In genomic region chr2:101580428-101580827, GRCm38 (mm10) we compare ENCODE assay signal across 28 mouse cellular contexts. TPM values are rescaled to one million over a fixed set of nuclear protein-coding genes. Genes with fewer than 3 reads are reported as not detected.
DNase-seq lines count a peak whose midpoint lies in the region; ATAC-seq lines count a peak whose summit lies in the region.
"Had no signal": no experiment of that assay in that cellular context is flagged by ENCODE, and none has a peak within 500 bp of the region (broad histone marks: within the 10 kb centered on the region; RNA-seq: fewer than 3 reads in every experiment).

No protein-coding gene starts in this region.

- 54% methylated on average over 1 of the region's 1 CpGs for WGBS in embryonic facial prominence, embryonic 14.5 days
- 65% methylated on average over 1 of the region's 1 CpGs for WGBS in embryonic facial prominence, embryonic 10.5 days

- H3K27me3 ChIP-seq in embryonic facial prominence, embryonic 14.5 days (replicated peaks; ENCODE audit: control insufficient read depth, insufficient read depth, low read length), result no peaks in the 10 kb centered on the region
- no peaks in the 10 kb centered on the region for H3K27me3 ChIP-seq in embryonic facial prominence, embryonic 10.5 days (replicated peaks; ENCODE audit: low read depth, poor library complexity, severe bottlenecking)
- H3K27me3 ChIP-seq: embryonic facial prominence, embryonic 12.5 days; hindbrain, embryonic 12.5 days; Patski had no signal

- H3K36me3 ChIP-seq in embryonic facial prominence, embryonic 14.5 days (ENCODE audit: control insufficient read depth, insufficient read depth, low read length), result no peaks in the 10 kb centered on the region
- H3K36me3 ChIP-seq in embryonic facial prominence, embryonic 10.5 days (replicated peaks), result 0 out of 2 replicates have a peak, but pooled peaks cover 3% of the 10 kb centered on the region
- H3K36me3 ChIP-seq: embryonic facial prominence, embryonic 12.5 days; heart, embryonic 10.5 days had no signal

- no peaks in the 10 kb centered on the region for H3K4me1 ChIP-seq in embryonic facial prominence, embryonic 14.5 days (ENCODE audit: control insufficient read depth, insufficient read depth, low read length)
- H3K4me1 ChIP-seq in embryonic facial prominence, embryonic 10.5 days, result peaks cover 12% of the 10 kb centered on the region
- H3K4me1 ChIP-seq: embryonic facial prominence, embryonic 12.5 days; heart, embryonic 10.5 days; hindbrain, embryonic 12.5 days had no signal

- no peak overlapping the region for H3K27ac ChIP-seq in embryonic facial prominence, embryonic 14.5 days (replicated peaks; ENCODE audit: low read depth, low read length)
- H3K27ac ChIP-seq in embryonic facial prominence, embryonic 10.5 days (replicated peaks), result no peak overlapping the region
- H3K27ac ChIP-seq: embryonic facial prominence, embryonic 12.5 days; heart, embryonic 10.5 days; hindbrain, embryonic 12.5 days had no signal

- no peak overlapping the region for H3K4me2 ChIP-seq in embryonic facial prominence, embryonic 14.5 days (ENCODE audit: low read depth, low read length)
- H3K4me2 ChIP-seq: embryonic facial prominence, embryonic 12.5 days; hindbrain, embryonic 12.5 days had no signal

- H3K9ac ChIP-seq in embryonic facial prominence, embryonic 14.5 days (ENCODE audit: low read depth, low read length), result no peak overlapping the region
- H3K9ac ChIP-seq: embryonic facial prominence, embryonic 12.5 days; hindbrain, embryonic 12.5 days had no signal

- no peak overlapping the region for H3K4me3 ChIP-seq in embryonic facial prominence, embryonic 14.5 days (ENCODE audit: low read depth, low read length)
- H3K4me3 ChIP-seq in embryonic facial prominence, embryonic 10.5 days, result no peak overlapping the region
- H3K4me3 ChIP-seq: embryonic facial prominence, embryonic 12.5 days; heart, embryonic 10.5 days; hindbrain, embryonic 12.5 days had no signal

- peak; percentile 61 for DNase-seq in embryonic facial prominence, embryonic 14.5 days (ENCODE audit: low spot score)
- no peak for DNase-seq in embryonic facial prominence, embryonic 10.5 days (ENCODE audit: low spot score)
- DNase-seq in thymus, postnatal 14 days, result peak; percentile 1
- no peak for DNase-seq in thymus, postnatal 36 days
- DNase-seq in retina, embryonic 14.5 days (ENCODE audit: low spot score), result peak; percentile 92
- no peak for DNase-seq in spleen, adult 18-20 months
- DNase-seq in kidney, adult 18-20 months, result no peak
- DNase-seq: adrenal gland, postnatal 14 days; B cell, adult 2 months; cerebellum, adult 8-10 months; cerebellum, postnatal 14 days; embryo, embryonic 11 days; gastrocnemius, postnatal 10 days; heart, adult 18-20 months; heart, postnatal 10 days; heart, postnatal 4 days had no signal

- no peaks in the 10 kb centered on the region for H3K9me3 ChIP-seq in embryonic facial prominence, embryonic 14.5 days (ENCODE audit: control insufficient read depth, low read length)
- H3K9me3 ChIP-seq in embryonic facial prominence, embryonic 10.5 days, result no peaks in the 10 kb centered on the region
- H3K9me3 ChIP-seq: embryonic facial prominence, embryonic 12.5 days; G1E; heart, embryonic 10.5 days; hindbrain, embryonic 12.5 days had no signal

- peak; percentile 47; the same call in 1 of the 2 replicates for ATAC-seq in embryonic facial prominence, embryonic 14.5 days (ENCODE audit: low read depth)
- ATAC-seq: activated CD4-positive, CD25-positive, alpha-beta regulatory T cell, adult 4 months; CD4-positive, CD25-positive, alpha-beta regulatory T cell, adult 4 months; hindbrain, embryonic 16.5 days; inflammation-experienced regulatory T-cells, adult 6 months; intestine, postnatal 0 days; Patski had no signal

RNA-seq across cellular contexts. Expression of gene Rag2, which starts 44.1 kb away (rescaled TPM):
- 0.07 and 0.11 TPM in 2 replicates for polyA plus RNA-seq in embryonic facial prominence, embryonic 14.5 days (2014; fragmentation: Nextera tagmentation; extraction: Ambion mirVana)
- polyA plus RNA-seq in embryonic facial prominence, embryonic 10.5 days (2016; fragmentation: Nextera tagmentation; extraction: Ambion mirVana), result not detected in 2 replicates
- polyA plus RNA-seq: activated CD4-positive, CD25-positive, alpha-beta regulatory T cell, adult 4 months; frontal cortex, adult 2 months; G1E; heart, embryonic 10.5 days; heart, embryonic 14.5 days; hindbrain, embryonic 16.5 days; inflammation-experienced regulatory T-cells, adult 6 months; intestine, postnatal 0 days; Patski had no signal

Comparison
In these comparisons a context has a peak if more than half of its experiments do, and no peak if none do; other contexts are left out.
1. DNase-seq: peak in embryonic facial prominence, embryonic 14.5 days (single experiment), thymus, postnatal 14 days (single experiment) and retina, embryonic 14.5 days (single experiment); none in embryonic facial prominence, embryonic 10.5 days (single experiment), thymus, postnatal 36 days (0 of 2), spleen, adult 18-20 months (0 of 2) and kidney, adult 18-20 months (single experiment).